Mouse (Mus musculus) stomach, embryonic 16.5 days (tissue): Measurements from ENCODE around the gene P3h4. TPM values are rescaled to one million over a fixed set of nuclear protein-coding genes. Genes with fewer than 3 reads are reported as not detected.

ENCODE experiments used
- ATAC-seq: fragments of 200-750 bp; cut with Nextera tagmentation; 2 replicates; pipeline ENCODE4 v1.8.0; 2017; ENCODE audit warnings: moderate number of reproducible peaks, moderate TSS enrichment; ENCODE audit not compliant: insufficient read depth, low FRiP score
- H3K27ac ChIP-seq: fragments of 300-500 bp; sonication (generic); 2 replicates; pipeline ENCODE4 v1.5.1; 2014; ENCODE audit warnings: low read length
- H3K27me3 ChIP-seq: fragments of 300-500 bp; sonication (generic); 2 replicates; pipeline ENCODE4 v1.6.1; 2014; ENCODE audit warnings: low read length, control low read depth, mixed read lengths; ENCODE audit not compliant: control insufficient read depth, insufficient read depth
- H3K36me3 ChIP-seq: fragments of 300-500 bp; sonication (generic); 2 replicates; pipeline ENCODE4 v1.6.1; 2014; ENCODE audit warnings: low read length; ENCODE audit not compliant: control insufficient read depth, insufficient read depth
- H3K4me1 ChIP-seq: fragments of 300-500 bp; sonication (generic); 2 replicates; pipeline ENCODE4 v1.6.1; 2014; ENCODE audit warnings: low read length, control low read depth, mixed read lengths; ENCODE audit not compliant: control insufficient read depth, insufficient read depth
- H3K4me2 ChIP-seq: fragments of 300-500 bp; sonication (generic); 2 replicates; pipeline ENCODE4 v1.6.1; 2014; ENCODE audit warnings: low read depth, low read length, mixed read lengths
- H3K4me3 ChIP-seq: fragments of 300-500 bp; sonication (generic); replicated peaks from 2 replicates; pipeline ENCODE4 v1.5.1; 2014; ENCODE audit warnings: mild to moderate bottlenecking, low read length
- H3K9ac ChIP-seq: fragments of 300-500 bp; sonication (generic); 2 replicates; pipeline ENCODE4 v1.6.1; 2014; ENCODE audit warnings: low read length
- H3K9me3 ChIP-seq: fragments of 300-500 bp; sonication (generic); replicated peaks from 2 replicates; pipeline ENCODE4 v1.6.1; 2016; ENCODE audit warnings: low read length, control low read depth; ENCODE audit not compliant: control insufficient read depth
- WGBS: fragments of 180-500 bp; shearing (Covaris S2); extraction: QIAGEN DNeasy Blood & Tissue Kit; methylation state at CpG from one replicate; pipeline ENCODE4 v1.1.7; 2014; 5-methylcytosine and 5-hydroxymethylcytosine counted together
- polyA plus RNA-seq: library from polyadenylated mRNA; unstranded; fragments of >200 nt; fragmentation: Nextera tagmentation; extraction: Ambion mirVana; gene quantifications from 2 replicates; pipeline ENCODE4 v1.2.1, GENCODE M21; 2015

The P3h4 gene
- polyA plus RNA-seq, 1 experiment from 2014 or later, result 56.7 TPM

GRCm38 (mm10) chr11:100404456-100405074 is 10.1 kb downstream of the P3h4 start:
- Histone ChIP-seq H3K27me3 (no peaks in the 10 kb centered on the region), H3K9me3 (no peaks in the 10 kb centered on the region), H3K4me3 (no peak overlapping the region), H3K4me1 (peaks cover 24% of the 10 kb centered on the region; the same call in 1 of the 2 replicates), H3K4me2 (no peak overlapping the region), H3K36me3 (peaks cover 6% of the 10 kb centered on the region; the same call in 1 of the 2 replicates), H3K27ac (no peak overlapping the region), H3K9ac (no peak overlapping the region)
- WGBS, result 87% methylated on average over 3 of the region's 3 CpGs
- ATAC-seq, result no peak

- no peaks in the 10 kb centered on the region for H3K27me3 ChIP-seq
- ATAC-seq, result peak; percentile 18; the same call in 1 of the 2 replicates
- 34% methylated on average over 10 of the region's 10 CpGs for WGBS
- H3K9ac ChIP-seq, result no peak overlapping the region
- H3K27ac ChIP-seq, result peak overlapping the region; percentile 77
- no peak overlapping the region for H3K4me2 ChIP-seq
- H3K36me3 ChIP-seq, result no peaks in the 10 kb centered on the region
- H3K4me3 ChIP-seq, result no peak overlapping the region
- peaks cover 28% of the 10 kb centered on the region; the same call in 1 of the 2 replicates for H3K4me1 ChIP-seq
- H3K9me3 ChIP-seq, result no peaks in the 10 kb centered on the region
Measured at GRCm38 (mm10) chr11:100403445-100404134, 11.0 kb downstream of the P3h4 start.

- ATAC-seq, result peak; percentile 60
- H3K27me3 ChIP-seq, result no peaks in the 10 kb centered on the region
- H3K27ac ChIP-seq, result peak overlapping the region; percentile 77
- H3K4me3 ChIP-seq, result no peak overlapping the region
- WGBS, result 57% methylated on average over 2 of the region's 2 CpGs
- no peaks in the 10 kb centered on the region for H3K36me3 ChIP-seq
- no peak overlapping the region for H3K4me2 ChIP-seq
- no peaks in the 10 kb centered on the region for H3K9me3 ChIP-seq
- peaks cover 25% of the 10 kb centered on the region; the same call in 1 of the 2 replicates for H3K4me1 ChIP-seq
- no peak overlapping the region for H3K9ac ChIP-seq
Measured at GRCm38 (mm10) chr11:100402682-100403081, 12.0 kb downstream of the P3h4 start.

DNA sequence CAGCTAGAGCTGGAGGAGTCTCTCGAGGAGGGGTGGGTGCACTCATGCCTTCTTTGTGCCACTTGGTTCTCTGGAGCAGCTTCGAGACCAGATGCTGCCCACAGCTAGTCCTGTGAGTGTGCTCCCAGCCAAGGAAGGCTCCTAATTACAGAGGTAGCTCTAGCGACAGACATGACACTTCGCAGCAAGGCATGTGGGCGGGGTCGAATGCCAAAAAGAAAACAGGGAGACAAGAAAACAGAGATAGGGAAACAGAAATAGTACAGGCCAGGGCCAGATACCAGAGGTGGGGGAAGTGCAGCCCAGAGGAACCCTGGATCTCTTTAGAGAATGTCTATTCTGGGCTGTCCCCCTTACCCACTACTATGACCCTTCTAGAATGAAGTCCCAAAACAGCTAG is 12.4 kb downstream of the P3h4 start:
- 30% methylated on average over 6 of the region's 6 CpGs for WGBS
- H3K4me1 ChIP-seq, result peaks cover 25% of the 10 kb centered on the region; the same call in 1 of the 2 replicates
- ATAC-seq, result no peak
- H3K27ac ChIP-seq, result peak overlapping the region; percentile 77
- no peaks in the 10 kb centered on the region for H3K9me3 ChIP-seq
- H3K27me3 ChIP-seq, result no peaks in the 10 kb centered on the region
- H3K9ac ChIP-seq, result no peak overlapping the region; the same call in 1 of the 2 replicates
- no peak overlapping the region for H3K4me3 ChIP-seq
- H3K4me2 ChIP-seq, result no peak overlapping the region
- H3K36me3 ChIP-seq, result no peaks in the 10 kb centered on the region

- Histone ChIP-seq H3K4me3 (no peak overlapping the region), H3K4me1 (peaks cover 27% of the 10 kb centered on the region; the same call in 1 of the 2 replicates), H3K9me3 (no peaks in the 10 kb centered on the region), H3K27me3 (no peaks in the 10 kb centered on the region), H3K9ac (no peak overlapping the region), H3K27ac (no peak overlapping the region; the same call in 1 of the 2 replicates), H3K36me3 (no peaks in the 10 kb centered on the region), H3K4me2 (no peak overlapping the region)
- ATAC-seq, result no peak
- 67% methylated on average over 6 of the region's 6 CpGs for WGBS
Measured at GRCm38 (mm10) chr11:100400842-100401241, 13.8 kb downstream of the P3h4 start.

DNA sequence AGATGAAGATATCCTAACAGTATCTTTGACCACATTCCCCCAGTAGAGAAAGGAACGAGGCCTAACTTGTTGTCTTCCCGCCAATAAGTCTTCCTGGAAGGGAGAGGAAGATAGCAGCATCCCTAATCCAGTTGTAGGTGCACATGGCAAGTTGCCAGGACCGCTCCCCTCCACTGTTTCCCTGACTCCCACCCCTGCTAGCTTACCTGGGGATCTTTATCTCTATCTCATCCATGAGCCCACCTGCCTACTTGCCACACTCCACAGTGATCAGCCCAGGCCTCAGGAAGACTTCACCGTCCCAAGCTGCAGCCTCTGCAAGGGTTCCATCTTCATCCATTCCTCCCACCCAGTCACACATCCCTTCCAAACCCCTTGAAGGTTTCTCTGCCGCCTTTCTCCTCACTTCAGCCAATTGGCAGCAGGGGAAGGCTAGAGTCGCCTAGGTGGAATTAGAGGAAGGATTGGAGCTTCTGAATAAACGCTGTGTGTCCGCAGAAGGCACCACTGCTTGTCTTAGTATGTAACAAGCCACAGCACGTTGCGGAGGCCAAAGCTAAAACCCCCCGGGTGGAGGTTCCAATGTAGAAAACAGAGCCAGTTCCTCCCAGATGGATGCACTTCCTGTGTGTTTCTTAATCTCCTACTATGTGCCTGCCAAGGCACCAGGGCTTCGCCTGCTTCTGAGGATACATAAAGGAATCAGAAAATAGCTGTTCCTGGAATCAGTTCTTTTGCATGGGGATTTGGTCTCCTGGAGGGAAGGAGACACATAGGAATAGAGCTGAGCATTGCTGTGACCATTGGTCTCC is 14.7 kb downstream of the P3h4 start:
- no peaks in the 10 kb centered on the region for H3K27me3 ChIP-seq
- no peak overlapping the region for H3K9ac ChIP-seq
- H3K4me1 ChIP-seq, result peaks cover 36% of the 10 kb centered on the region
- 70% methylated on average over 12 of the region's 12 CpGs for WGBS
- no peaks in the 10 kb centered on the region for H3K36me3 ChIP-seq
- ATAC-seq, result no peak
- H3K4me2 ChIP-seq, result no peak overlapping the region
- peak overlapping the region; percentile 43; the same call in 1 of the 2 replicates for H3K27ac ChIP-seq
- no peak overlapping the region for H3K4me3 ChIP-seq
- H3K9me3 ChIP-seq, result no peaks in the 10 kb centered on the region

DNA sequence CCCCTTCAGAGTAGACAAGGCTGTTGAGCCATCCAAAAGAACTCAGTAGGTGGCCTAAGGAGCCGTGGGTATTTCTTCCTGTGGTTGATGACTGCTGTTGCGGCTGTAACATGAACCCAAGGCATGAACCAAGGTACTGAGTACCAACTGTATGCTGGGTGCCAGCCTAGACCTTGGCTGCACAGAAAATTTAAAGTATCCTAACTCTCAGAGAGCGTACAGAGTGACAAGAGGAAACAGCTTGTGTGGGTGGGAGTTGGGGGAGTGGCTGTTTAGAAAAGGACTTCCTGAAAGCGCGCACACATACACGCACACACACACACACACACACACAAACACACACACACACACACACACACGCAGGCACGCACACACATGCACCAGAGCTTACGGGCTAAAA is 15.3 kb downstream of the P3h4 start:
- Histone ChIP-seq H3K27ac (peak overlapping the region; percentile 68), H3K4me1 (peaks cover 42% of the 10 kb centered on the region), H3K9ac (no peak overlapping the region), H3K4me2 (no peak overlapping the region), H3K27me3 (no peaks in the 10 kb centered on the region), H3K4me3 (no peak overlapping the region), H3K9me3 (no peaks in the 10 kb centered on the region), H3K36me3 (no peaks in the 10 kb centered on the region)
- no peak for ATAC-seq
- WGBS, result 57% methylated on average over 9 of the region's 9 CpGs

- Histone ChIP-seq H3K4me2 (no peak overlapping the region), H3K27ac (peak overlapping the region; percentile 66), H3K9ac (no peak overlapping the region), H3K9me3 (no peaks in the 10 kb centered on the region), H3K4me1 (peaks cover 43% of the 10 kb centered on the region), H3K4me3 (no peak overlapping the region), H3K27me3 (no peaks in the 10 kb centered on the region), H3K36me3 (no peaks in the 10 kb centered on the region)
- ATAC-seq, result no peak
- 92% methylated on average over 7 of the region's 7 CpGs for WGBS
Measured at GRCm38 (mm10) chr11:100398517-100398916, 16.1 kb downstream of the P3h4 start.
